Mouse (Mus musculus): Measurements from ENCODE around the gene Acat2. TPM values are rescaled to one million over a fixed set of nuclear protein-coding genes. Genes with fewer than 3 reads are reported as not detected.
A peak's percentile ranks its signal among the peaks of the same experiment; 100 is the strongest.
"Not testable (repeated sequence)": the region's sequence is repeated elsewhere in the genome, so short reads cannot be mapped to it uniquely, and the experiment has no call there.

The Acat2 gene
- polyA plus RNA-seq, 1 experiment from 2014 or later, result 330 TPM

GRCm38 (mm10) chr17:12902291-12902690, 58.3 kb downstream of the Acat2 start:
- WGBS, result 94% methylated on average over 6 of the region's 6 CpGs
- ATAC-seq (ENCODE audit: low read depth), result no peak
- Histone ChIP-seq H3K36me3 (peaks cover 49% of the 10 kb centered on the region), H3K9ac (no peak overlapping the region), H3K9me3 (no peaks in the 10 kb centered on the region), H3K27ac (replicated peaks) (no peak overlapping the region), H3K27me3 (no peaks in the 10 kb centered on the region), H3K4me2 (no peak overlapping the region), H3K4me1 (replicated peaks) (0 out of 2 replicates have a peak, but pooled peaks cover 4% of the 10 kb centered on the region), H3K4me3 (no peak overlapping the region)

GRCm38 (mm10) chr17:12898607-12899006, 61.9 kb downstream of the Acat2 start:
- not testable (repeated sequence) for H3K4me3 ChIP-seq; ATAC-seq (ENCODE audit: low read depth); H3K27me3 ChIP-seq; H3K4me2 ChIP-seq; H3K4me1 ChIP-seq (replicated peaks); H3K9me3 ChIP-seq; H3K9ac ChIP-seq
- Histone ChIP-seq H3K36me3 (peaks cover 34% of the 10 kb centered on the region), H3K27ac (replicated peaks) (peak overlapping the region; percentile 54)
- WGBS, result 35% methylated on average over 2 of the region's 2 CpGs

- Histone ChIP-seq H3K27me3 (no peaks in the 10 kb centered on the region), H3K36me3 (peaks cover 28% of the 10 kb centered on the region), H3K4me2 (no peak overlapping the region), H3K9ac (no peak overlapping the region), H3K4me1 (replicated peaks) (no peaks in the 10 kb centered on the region), H3K27ac (replicated peaks) (0 out of 2 replicates have a peak overlapping the region, but pooled peaks have one; percentile 38), H3K9me3 (no peaks in the 10 kb centered on the region), H3K4me3 (no peak overlapping the region)
- ATAC-seq (ENCODE audit: low read depth), result no peak
- WGBS, result 88% methylated on average over 5 of the region's 5 CpGs
Measured at GRCm38 (mm10) chr17:12897674-12898073, 62.9 kb downstream of the Acat2 start.

Other genes with a start within 250 kb of the Acat2 start
- gene Igf2r, start 191.1 kb downstream of the Acat2 start, polyA plus RNA-seq (2015; fragmentation: Nextera tagmentation; extraction: Ambion mirVana), result 11.5 and 13.4 TPM in 2 replicates
- 0.14 TPM in 1 of 2 replicates, not detected in the other for gene Mas1, start 92.6 kb downstream of the Acat2 start, polyA plus RNA-seq (2015; fragmentation: Nextera tagmentation; extraction: Ambion mirVana)
- gene Mrgprh, start 84.7 kb downstream of the Acat2 start, polyA plus RNA-seq (2015; fragmentation: Nextera tagmentation; extraction: Ambion mirVana), result not detected in 2 replicates
- gene Pnldc1, start 50.5 kb downstream of the Acat2 start, polyA plus RNA-seq (2015; fragmentation: Nextera tagmentation; extraction: Ambion mirVana), result 1.9 and 2.5 TPM in 2 replicates
- gene Tcp1, start 45.0 kb downstream of the Acat2 start, polyA plus RNA-seq (2015; fragmentation: Nextera tagmentation; extraction: Ambion mirVana), result 410 and 432 TPM in 2 replicates
- 134 and 144 TPM in 2 replicates for gene Mrpl18, start 44.4 kb downstream of the Acat2 start, polyA plus RNA-seq (2015; fragmentation: Nextera tagmentation; extraction: Ambion mirVana)
- 0.39 and 1.1 TPM in 2 replicates for gene Acat3, start 20.1 kb downstream of the Acat2 start, polyA plus RNA-seq (2015; fragmentation: Nextera tagmentation; extraction: Ambion mirVana)
- 136 and 148 TPM in 2 replicates for gene Wtap, start 33.4 kb upstream of the Acat2 start, polyA plus RNA-seq (2015; fragmentation: Nextera tagmentation; extraction: Ambion mirVana)
- 116 and 132 TPM in 2 replicates for gene Sod2, start 46.1 kb upstream of the Acat2 start, polyA plus RNA-seq (2015; fragmentation: Nextera tagmentation; extraction: Ambion mirVana)
- not detected in 2 replicates for gene Gpr31b, start 91.5 kb upstream of the Acat2 start, polyA plus RNA-seq (2015; fragmentation: Nextera tagmentation; extraction: Ambion mirVana)
- gene Tcp10b, start 100.4 kb upstream of the Acat2 start, polyA plus RNA-seq (2015; fragmentation: Nextera tagmentation; extraction: Ambion mirVana), result 0.33 TPM in 1 of 2 replicates, not detected in the other
- not detected in 2 replicates for gene Unc93a, start 171.1 kb upstream of the Acat2 start, polyA plus RNA-seq (2015; fragmentation: Nextera tagmentation; extraction: Ambion mirVana)

Data from neural tube, embryonic 13.5 days (tissue).